In the genomic region with DNA sequence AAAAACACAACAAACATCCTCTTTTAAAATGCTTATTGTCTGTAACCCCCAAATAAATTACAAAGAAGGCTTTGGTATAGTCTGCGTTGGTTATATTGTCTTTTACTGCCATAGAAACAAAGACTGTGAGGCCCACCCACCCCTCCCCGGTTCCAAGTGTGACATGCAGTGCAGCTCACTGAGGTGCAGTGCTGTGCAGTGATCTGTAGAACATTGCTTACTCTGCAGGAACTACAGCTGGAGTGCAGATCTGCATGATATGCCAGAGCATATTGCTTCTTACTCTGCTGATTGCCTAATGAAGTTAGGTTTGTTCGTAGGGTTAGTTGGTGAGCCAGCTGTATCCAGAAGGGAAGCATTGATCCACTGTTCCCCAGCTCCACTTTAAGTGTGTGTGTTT, we compare ENCODE assay signal across 23 mouse cellular contexts. TPM values are rescaled to one million over a fixed set of nuclear protein-coding genes. Genes with fewer than 3 reads are reported as not detected.
DNase-seq lines count a peak whose midpoint lies in the region; ATAC-seq lines count a peak whose summit lies in the region.
"Had no signal": no experiment of that assay in that cellular context is flagged by ENCODE, and none has a peak within 500 bp of the region (broad histone marks: within the 10 kb centered on the region; RNA-seq: fewer than 3 reads in every experiment).

No protein-coding gene starts in this region.

- DNase-seq in kidney, postnatal 10 days, result no peak
- peak; percentile 22 for DNase-seq in A20 (ENCODE audit: low read depth, low spot score)
- DNase-seq in retina, embryonic 14.5 days (ENCODE audit: low spot score), result peak; percentile 23
- no peak for DNase-seq in adrenal gland, adult 2 months
- no peak for DNase-seq in cerebellum, adult 8-10 months
- DNase-seq: adrenal gland, postnatal 10 days; adrenal gland, postnatal 25 days; B cell, adult 2 months; cerebellum, adult 11 months; cerebellum, adult 18-20 months; cerebellum, adult 9-10 months; cerebellum, postnatal 10 days; cerebellum, postnatal 25 days had no signal

- no peaks in the 10 kb centered on the region for H3K36me3 ChIP-seq in kidney, embryonic 15.5 days
- H3K36me3 ChIP-seq: embryonic facial prominence, embryonic 10.5 days; embryonic facial prominence, embryonic 12.5 days; forebrain, embryonic 15.5 days; G1E had no signal

- H3K4me2 ChIP-seq in kidney, embryonic 15.5 days, result no peak overlapping the region
- H3K4me2 ChIP-seq: embryonic facial prominence, embryonic 12.5 days; forebrain, embryonic 13.5 days; forebrain, embryonic 15.5 days had no signal

- WGBS in kidney, embryonic 15.5 days, result 28% methylated on average over 3 of the region's 3 CpGs

- no peaks in the 10 kb centered on the region for H3K4me1 ChIP-seq in kidney, embryonic 15.5 days
- H3K4me1 ChIP-seq: embryonic facial prominence, embryonic 12.5 days; forebrain, embryonic 15.5 days had no signal

- H3K4me3 ChIP-seq in kidney, embryonic 15.5 days (replicated peaks), result no peak overlapping the region
- H3K4me3 ChIP-seq: embryonic facial prominence, embryonic 10.5 days; embryonic facial prominence, embryonic 12.5 days; forebrain, embryonic 13.5 days; forebrain, embryonic 15.5 days had no signal

- H3K9ac ChIP-seq in kidney, embryonic 15.5 days, result no peak overlapping the region
- H3K9ac ChIP-seq: embryonic facial prominence, embryonic 12.5 days; forebrain, embryonic 13.5 days; forebrain, embryonic 15.5 days had no signal

- 0 out of 2 replicates have a peak, but pooled peaks have one; percentile 52 for ATAC-seq in kidney, embryonic 15.5 days (replicated peaks; ENCODE audit: low FRiP score)
- ATAC-seq: activated CD4-positive, CD25-positive, alpha-beta regulatory T cell, adult 4 months; CD4-positive, CD25-positive, alpha-beta regulatory T cell, adult 4 months; forebrain, embryonic 13.5 days; forebrain, embryonic 15.5 days; Patski had no signal

- H3K27ac ChIP-seq in kidney, embryonic 15.5 days, result no peak overlapping the region
- H3K27ac ChIP-seq: embryonic facial prominence, embryonic 10.5 days; embryonic facial prominence, embryonic 12.5 days; forebrain, embryonic 13.5 days; forebrain, embryonic 15.5 days had no signal

- H3K27me3 ChIP-seq in kidney, embryonic 15.5 days, result no peaks in the 10 kb centered on the region
- H3K27me3 ChIP-seq: CH12.LX; embryonic facial prominence, embryonic 12.5 days; forebrain, embryonic 13.5 days; forebrain, embryonic 15.5 days; Patski had no signal

- no peaks in the 10 kb centered on the region for H3K9me3 ChIP-seq in kidney, embryonic 15.5 days (replicated peaks)
- H3K9me3 ChIP-seq: embryonic facial prominence, embryonic 10.5 days; embryonic facial prominence, embryonic 12.5 days; forebrain, embryonic 13.5 days; forebrain, embryonic 15.5 days; G1E had no signal

RNA-seq across cellular contexts. Expression of a gene that starts 57.1 kb away (rescaled TPM):
- polyA plus RNA-seq in kidney, embryonic 15.5 days (2015; fragmentation: Nextera tagmentation; extraction: Ambion mirVana), result 0.01 and 0.04 TPM in 2 replicates
- total RNA-seq in adrenal gland, adult 2 months (2021), result under 1 TPM; 0.06 to 0.14 TPM
- polyA plus RNA-seq in adrenal gland, adult 2 months (2012; rRNA removed), result not detected in 2 replicates
- polyA plus RNA-seq: embryonic facial prominence, embryonic 10.5 days; G1E; Patski had no signal

Comparison
In these comparisons a context has a peak if more than half of its experiments do, and no peak if none do; other contexts are left out.
1. DNase-seq: peak in A20 (single experiment) and retina, embryonic 14.5 days (single experiment); none in kidney, postnatal 10 days (single experiment), adrenal gland, adult 2 months (single experiment) and cerebellum, adult 8-10 months (single experiment).